Mouse (Mus musculus): Measurements from ENCODE around the gene Il1b. TPM values are rescaled to one million over a fixed set of nuclear protein-coding genes. Genes with fewer than 3 reads are reported as not detected.

The Il1b gene
- polyA plus RNA-seq, 1 experiment from 2014 or later: 0.30 TPM

GRCm38 (mm10) chr2:129402330-129402729 lies 31.4 kb upstream of the Il1b start:
- Histone ChIP-seq H3K27ac (ENCODE audit: low read length) (no peak overlapping the region), H3K9ac (replicated peaks; ENCODE audit: low read length) (no peak overlapping the region), H3K4me2 (replicated peaks; ENCODE audit: low read depth, low read length) (no peak overlapping the region), H3K9me3 (ENCODE audit: low read length) (no peaks in the 10 kb centered on the region), H3K36me3 (ENCODE audit: insufficient read depth, low read length) (no peaks in the 10 kb centered on the region), H3K27me3 (ENCODE audit: insufficient read depth, low read length) (no peaks in the 10 kb centered on the region), H3K4me3 (ENCODE audit: low read length) (no peak overlapping the region), H3K4me1 (ENCODE audit: insufficient read depth, low read length) (no peaks in the 10 kb centered on the region)
- 79% methylated on average over 3 of the region's 3 CpGs for WGBS
- no peak for ATAC-seq (ENCODE audit: low FRiP score, low TSS enrichment)

- no peaks in the 10 kb centered on the region for H3K36me3 ChIP-seq (ENCODE audit: insufficient read depth, low read length)
- no peak for ATAC-seq (ENCODE audit: low FRiP score, low TSS enrichment)
- no peak overlapping the region for H3K27ac ChIP-seq (ENCODE audit: low read length)
- no peak overlapping the region for H3K4me2 ChIP-seq (replicated peaks; ENCODE audit: low read depth, low read length)
- no peak overlapping the region for H3K9ac ChIP-seq (replicated peaks; ENCODE audit: low read length)
- no peak overlapping the region for H3K4me3 ChIP-seq (ENCODE audit: low read length)
- WGBS: 84% methylated on average over 5 of the region's 5 CpGs
- H3K4me1 ChIP-seq (ENCODE audit: insufficient read depth, low read length): no peaks in the 10 kb centered on the region
- no peaks in the 10 kb centered on the region for H3K9me3 ChIP-seq (ENCODE audit: low read length)
- H3K27me3 ChIP-seq (ENCODE audit: insufficient read depth, low read length): no peaks in the 10 kb centered on the region
Observed at GRCm38 (mm10) chr2:129401803-129402202, 30.9 kb upstream of the Il1b start.

- 70% methylated on average over 3 of the region's 3 CpGs for WGBS
- H3K27me3 ChIP-seq (ENCODE audit: insufficient read depth, low read length): no peaks in the 10 kb centered on the region
- no peak overlapping the region for H3K4me2 ChIP-seq (replicated peaks; ENCODE audit: low read depth, low read length)
- H3K4me3 ChIP-seq (ENCODE audit: low read length): no peak overlapping the region
- no peaks in the 10 kb centered on the region for H3K9me3 ChIP-seq (ENCODE audit: low read length)
- H3K9ac ChIP-seq (replicated peaks; ENCODE audit: low read length): no peak overlapping the region
- no peak for ATAC-seq (ENCODE audit: low FRiP score, low TSS enrichment)
- H3K4me1 ChIP-seq (ENCODE audit: insufficient read depth, low read length): no peaks in the 10 kb centered on the region
- H3K27ac ChIP-seq (ENCODE audit: low read length): no peak overlapping the region
- no peaks in the 10 kb centered on the region for H3K36me3 ChIP-seq (ENCODE audit: insufficient read depth, low read length)
Observed at GRCm38 (mm10) chr2:129398176-129398575, 27.2 kb upstream of the Il1b start.

- Histone ChIP-seq H3K9ac (replicated peaks; ENCODE audit: low read length) (no peak overlapping the region), H3K4me1 (ENCODE audit: insufficient read depth, low read length) (no peaks in the 10 kb centered on the region), H3K4me2 (replicated peaks; ENCODE audit: low read depth, low read length) (no peak overlapping the region), H3K36me3 (ENCODE audit: insufficient read depth, low read length) (no peaks in the 10 kb centered on the region), H3K4me3 (ENCODE audit: low read length) (no peak overlapping the region), H3K27ac (ENCODE audit: low read length) (no peak overlapping the region), H3K9me3 (ENCODE audit: low read length) (no peaks in the 10 kb centered on the region), H3K27me3 (ENCODE audit: insufficient read depth, low read length) (no peaks in the 10 kb centered on the region)
- ATAC-seq (ENCODE audit: low FRiP score, low TSS enrichment): no peak
- WGBS: 33% methylated on average over 6 of the region's 6 CpGs
Observed at GRCm38 (mm10) chr2:129393524-129393923, 22.6 kb upstream of the Il1b start.

GRCm38 (mm10) chr2:129390161-129390560 lies 19.2 kb upstream of the Il1b start:
- 89% methylated on average over 5 of the region's 5 CpGs for WGBS
- Histone ChIP-seq H3K36me3 (ENCODE audit: insufficient read depth, low read length) (no peaks in the 10 kb centered on the region), H3K27ac (ENCODE audit: low read length) (no peak overlapping the region), H3K9ac (replicated peaks; ENCODE audit: low read length) (no peak overlapping the region), H3K4me1 (ENCODE audit: insufficient read depth, low read length) (no peaks in the 10 kb centered on the region), H3K9me3 (ENCODE audit: low read length) (no peaks in the 10 kb centered on the region), H3K4me2 (replicated peaks; ENCODE audit: low read depth, low read length) (no peak overlapping the region), H3K27me3 (ENCODE audit: insufficient read depth, low read length) (no peaks in the 10 kb centered on the region), H3K4me3 (ENCODE audit: low read length) (no peak overlapping the region)
- no peak for ATAC-seq (ENCODE audit: low FRiP score, low TSS enrichment)

- Histone ChIP-seq H3K9ac (replicated peaks; ENCODE audit: low read length) (no peak overlapping the region), H3K4me3 (ENCODE audit: low read length) (no peak overlapping the region), H3K27ac (ENCODE audit: low read length) (no peak overlapping the region), H3K36me3 (ENCODE audit: insufficient read depth, low read length) (no peaks in the 10 kb centered on the region), H3K27me3 (ENCODE audit: insufficient read depth, low read length) (no peaks in the 10 kb centered on the region), H3K9me3 (ENCODE audit: low read length) (no peaks in the 10 kb centered on the region), H3K4me1 (ENCODE audit: insufficient read depth, low read length) (no peaks in the 10 kb centered on the region), H3K4me2 (replicated peaks; ENCODE audit: low read depth, low read length) (no peak overlapping the region)
- WGBS: 60% methylated on average over 2 of the region's 2 CpGs
- ATAC-seq (ENCODE audit: low FRiP score, low TSS enrichment): no peak
Observed at GRCm38 (mm10) chr2:129389323-129389722, 18.4 kb upstream of the Il1b start.

- no peak overlapping the region for H3K4me3 ChIP-seq (ENCODE audit: low read length)
- H3K4me2 ChIP-seq (replicated peaks; ENCODE audit: low read depth, low read length): no peak overlapping the region
- no peak for ATAC-seq (ENCODE audit: low FRiP score, low TSS enrichment)
- 84% methylated on average over 3 of the region's 3 CpGs for WGBS
- H3K9ac ChIP-seq (replicated peaks; ENCODE audit: low read length): no peak overlapping the region
- no peaks in the 10 kb centered on the region for H3K4me1 ChIP-seq (ENCODE audit: insufficient read depth, low read length)
- H3K9me3 ChIP-seq (ENCODE audit: low read length): no peaks in the 10 kb centered on the region
- H3K27ac ChIP-seq (ENCODE audit: low read length): no peak overlapping the region
- no peaks in the 10 kb centered on the region for H3K36me3 ChIP-seq (ENCODE audit: insufficient read depth, low read length)
- H3K27me3 ChIP-seq (ENCODE audit: insufficient read depth, low read length): no peaks in the 10 kb centered on the region
Observed at GRCm38 (mm10) chr2:129385331-129385730, 14.4 kb upstream of the Il1b start.

- Histone ChIP-seq H3K27me3 (ENCODE audit: insufficient read depth, low read length) (no peaks in the 10 kb centered on the region), H3K36me3 (ENCODE audit: insufficient read depth, low read length) (no peaks in the 10 kb centered on the region), H3K9me3 (ENCODE audit: low read length) (no peaks in the 10 kb centered on the region), H3K4me1 (ENCODE audit: insufficient read depth, low read length) (no peaks in the 10 kb centered on the region), H3K27ac (ENCODE audit: low read length) (no peak overlapping the region), H3K4me2 (replicated peaks; ENCODE audit: low read depth, low read length) (no peak overlapping the region), H3K4me3 (ENCODE audit: low read length) (no peak overlapping the region), H3K9ac (replicated peaks; ENCODE audit: low read length) (no peak overlapping the region)
- WGBS: 86% methylated on average over 8 of the region's 8 CpGs
- no peak for ATAC-seq (ENCODE audit: low FRiP score, low TSS enrichment)
Observed at GRCm38 (mm10) chr2:129384272-129384660, 13.3 kb upstream of the Il1b start.

GRCm38 (mm10) chr2:129383512-129384271 lies 12.8 kb upstream of the Il1b start:
- H3K4me1 ChIP-seq (ENCODE audit: insufficient read depth, low read length): no peaks in the 10 kb centered on the region
- no peak overlapping the region for H3K9ac ChIP-seq (replicated peaks; ENCODE audit: low read length)
- no peak overlapping the region for H3K4me2 ChIP-seq (replicated peaks; ENCODE audit: low read depth, low read length)
- H3K27ac ChIP-seq (ENCODE audit: low read length): no peak overlapping the region
- WGBS: 83% methylated on average over 8 of the region's 8 CpGs
- H3K4me3 ChIP-seq (ENCODE audit: low read length): no peak overlapping the region
- no peaks in the 10 kb centered on the region for H3K27me3 ChIP-seq (ENCODE audit: insufficient read depth, low read length)
- H3K9me3 ChIP-seq (ENCODE audit: low read length): no peaks in the 10 kb centered on the region
- no peaks in the 10 kb centered on the region for H3K36me3 ChIP-seq (ENCODE audit: insufficient read depth, low read length)
- ATAC-seq (ENCODE audit: low FRiP score, low TSS enrichment): no peak

GRCm38 (mm10) chr2:129380746-129381474 lies 10.0 kb upstream of the Il1b start:
- Histone ChIP-seq H3K9ac (replicated peaks; ENCODE audit: low read length) (no peak overlapping the region), H3K4me1 (ENCODE audit: insufficient read depth, low read length) (no peaks in the 10 kb centered on the region), H3K36me3 (ENCODE audit: insufficient read depth, low read length) (no peaks in the 10 kb centered on the region), H3K27me3 (ENCODE audit: insufficient read depth, low read length) (no peaks in the 10 kb centered on the region), H3K9me3 (ENCODE audit: low read length) (no peaks in the 10 kb centered on the region), H3K27ac (ENCODE audit: low read length) (no peak overlapping the region), H3K4me2 (replicated peaks; ENCODE audit: low read depth, low read length) (no peak overlapping the region), H3K4me3 (ENCODE audit: low read length) (no peak overlapping the region)
- 83% methylated on average over 5 of the region's 5 CpGs for WGBS
- no peak for ATAC-seq (ENCODE audit: low FRiP score, low TSS enrichment)

Measured in kidney, embryonic 16.5 days (tissue).